Mouse (Mus musculus): ENCODE measurements around the gene Pcna.
"Not testable (repeated sequence)": the region's sequence is repeated elsewhere in the genome, so short reads cannot be mapped to it uniquely, and the experiment has no call there.

The Pcna gene

GRCm38 (mm10) chr2:132252542-132253528 lies at the start of gene Pcna:
TSS of gene Pcna (minus strand) at chr2:132253314.
- DNase-seq, result peak; percentile 98

GRCm38 (mm10) chr2:132301436-132301835 lies 48.3 kb upstream of the Pcna start:
- no peak for DNase-seq

- DNase-seq, result no peak
Observed at GRCm38 (mm10) chr2:132298250-132298649, 45.1 kb upstream of the Pcna start.

- peak; percentile 64 for DNase-seq
Observed at GRCm38 (mm10) chr2:132293694-132294450, 40.8 kb upstream of the Pcna start.

GRCm38 (mm10) chr2:132292083-132292482 lies 39.0 kb upstream of the Pcna start:
- DNase-seq, result no peak

GRCm38 (mm10) chr2:132291265-132291664 lies 38.2 kb upstream of the Pcna start:
- no peak for DNase-seq

GRCm38 (mm10) chr2:132290808-132291207 lies 37.7 kb upstream of the Pcna start:
- no peak for DNase-seq

- not testable (repeated sequence) for DNase-seq
Observed at GRCm38 (mm10) chr2:132289213-132289612, 36.1 kb upstream of the Pcna start.

GRCm38 (mm10) chr2:132286376-132287076 lies 33.4 kb upstream of the Pcna start:
- DNase-seq, result no peak

- DNase-seq, result not testable (repeated sequence)
Observed at GRCm38 (mm10) chr2:132285722-132286121, 32.6 kb upstream of the Pcna start.

GRCm38 (mm10) chr2:132284492-132285139 lies 31.5 kb upstream of the Pcna start:
- no peak for DNase-seq

- no peak for DNase-seq
Observed at GRCm38 (mm10) chr2:132283236-132284070, 30.3 kb upstream of the Pcna start.

- no peak for DNase-seq
Observed at GRCm38 (mm10) chr2:132282453-132283174, 29.5 kb upstream of the Pcna start.

GRCm38 (mm10) chr2:132281560-132282452 lies 28.7 kb upstream of the Pcna start:
- DNase-seq, result no peak

- no peak for DNase-seq
Observed at GRCm38 (mm10) chr2:132280518-132281120, 27.5 kb upstream of the Pcna start.

- no peak for DNase-seq
Observed at GRCm38 (mm10) chr2:132279978-132280377, 26.9 kb upstream of the Pcna start.

GRCm38 (mm10) chr2:132279336-132279882 lies 26.3 kb upstream of the Pcna start:
- DNase-seq, result no peak

- no peak for DNase-seq
Observed at GRCm38 (mm10) chr2:132278273-132278853, 25.2 kb upstream of the Pcna start.

GRCm38 (mm10) chr2:132276249-132276648 lies 23.1 kb upstream of the Pcna start:
- DNase-seq, result no peak

All from thymus, postnatal 14 days (tissue).